Mouse (Mus musculus): Measurements from ENCODE around the gene Basp1.

The Basp1 gene

DNA sequence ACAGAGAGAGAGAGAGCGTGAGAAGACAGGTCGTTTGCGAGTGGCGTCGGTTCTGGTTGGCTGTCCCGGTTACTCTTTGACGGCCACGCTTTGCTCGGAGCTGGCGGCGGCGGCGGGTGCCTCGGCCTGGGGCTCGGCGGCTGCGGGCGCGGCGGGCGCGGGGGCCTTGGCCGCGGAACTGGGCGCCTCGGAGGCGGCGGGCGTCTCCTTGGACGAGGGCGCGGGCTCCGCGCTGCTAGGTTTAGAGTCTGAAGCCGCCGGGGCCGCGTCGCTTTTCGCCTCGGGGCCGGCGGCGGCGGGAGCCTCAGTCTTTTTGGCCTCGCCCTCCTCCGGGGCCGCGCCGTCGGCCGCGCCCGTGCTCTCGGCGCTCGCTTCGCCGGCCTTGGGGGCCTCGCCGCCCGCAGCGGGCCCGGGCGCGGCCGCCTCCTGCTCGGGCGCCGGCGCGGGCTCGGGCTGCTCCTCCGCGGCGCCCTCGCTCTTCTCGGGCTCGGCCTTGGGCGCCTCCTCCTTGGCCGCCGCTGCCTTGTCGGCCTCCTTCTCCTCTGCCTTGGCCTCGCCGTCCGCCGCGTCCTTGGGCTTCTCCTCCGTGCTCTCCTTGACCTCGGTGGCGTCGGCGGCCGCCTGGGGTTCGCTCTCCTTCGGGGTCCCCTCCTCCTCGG, 49.3 kb downstream of the Basp1 start:
- peak; percentile 76 for DNase-seq (ENCODE audit: low spot score)

GRCm38 (mm10) chr15:25363636-25364035, 49.9 kb downstream of the Basp1 start:
- no peak for DNase-seq (ENCODE audit: low spot score)

- DNase-seq (ENCODE audit: low spot score) = no peak
Observed at GRCm38 (mm10) chr15:25360825-25361224, 52.7 kb downstream of the Basp1 start.

DNA sequence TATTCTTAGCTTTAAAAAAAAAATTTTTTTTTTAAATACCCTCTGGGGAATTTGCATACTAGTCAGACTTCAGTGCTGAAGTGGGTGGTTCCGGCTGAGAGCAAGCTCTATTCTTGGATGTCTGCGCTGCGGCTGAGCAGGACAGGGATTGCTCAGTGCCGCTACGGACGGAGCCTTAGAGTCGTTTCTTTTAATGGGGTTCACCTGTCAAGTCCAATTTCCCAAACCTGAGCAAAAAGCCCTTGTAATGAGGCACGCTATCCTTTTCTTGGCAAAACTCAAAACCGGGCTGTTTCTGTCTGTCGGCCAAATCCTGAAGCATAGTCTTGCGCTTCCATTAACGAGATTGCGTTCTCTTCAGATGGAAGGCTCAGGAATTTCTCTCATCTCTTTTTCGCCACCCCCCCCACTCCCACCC, 54.9 kb downstream of the Basp1 start:
- DNase-seq (ENCODE audit: low spot score) = no peak

GRCm38 (mm10) chr15:25355339-25355738, 58.2 kb downstream of the Basp1 start:
- DNase-seq (ENCODE audit: low spot score) = no peak

- no peak for DNase-seq (ENCODE audit: low spot score)
Observed at GRCm38 (mm10) chr15:25354738-25355137, 58.8 kb downstream of the Basp1 start.

DNA sequence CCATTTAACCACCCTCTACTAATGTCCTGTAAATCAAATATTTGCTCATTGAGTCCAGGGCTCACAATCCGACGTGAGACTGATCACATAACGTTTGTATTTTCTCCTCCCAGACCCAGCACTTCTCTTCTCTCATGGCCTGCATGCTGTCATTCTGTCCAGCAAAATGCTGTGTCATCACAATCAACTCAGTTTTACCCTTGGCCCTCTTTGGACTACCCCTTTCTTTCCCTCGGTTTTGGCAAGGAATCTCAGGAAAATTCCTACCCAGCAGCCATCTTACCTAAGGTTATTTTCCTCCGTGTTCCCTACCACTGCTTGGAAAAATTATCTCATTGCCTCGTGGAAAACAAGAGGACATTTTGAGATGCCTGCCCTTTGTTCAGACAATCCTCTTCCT, 60.1 kb downstream of the Basp1 start:
- DNase-seq (ENCODE audit: low spot score) = no peak

DNA sequence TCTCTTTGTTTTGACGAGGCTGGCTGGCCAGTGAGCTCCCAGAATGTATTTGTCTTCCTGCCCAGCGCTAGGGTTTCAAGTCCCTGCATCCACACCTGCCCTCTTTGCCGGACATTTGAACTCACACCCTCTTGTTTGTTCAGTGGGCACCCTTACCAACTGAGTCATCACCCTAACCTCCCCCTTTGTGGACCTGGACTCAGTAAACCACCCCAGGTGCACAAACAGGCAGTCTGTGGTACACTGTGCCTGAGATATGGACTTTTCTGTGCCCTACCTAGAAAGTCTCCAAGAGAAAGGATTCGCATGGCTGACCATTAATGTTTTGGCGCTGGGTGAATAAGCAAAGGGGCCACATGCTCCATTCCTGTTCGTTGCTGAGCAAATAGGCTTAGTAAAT, 70.3 kb downstream of the Basp1 start:
- no peak for DNase-seq (ENCODE audit: low spot score)

- no peak for DNase-seq (ENCODE audit: low spot score)
Observed at GRCm38 (mm10) chr15:25335277-25335676, 78.3 kb downstream of the Basp1 start.

GRCm38 (mm10) chr15:25331877-25332445, 81.6 kb downstream of the Basp1 start:
- no peak for DNase-seq (ENCODE audit: low spot score)

DNA sequence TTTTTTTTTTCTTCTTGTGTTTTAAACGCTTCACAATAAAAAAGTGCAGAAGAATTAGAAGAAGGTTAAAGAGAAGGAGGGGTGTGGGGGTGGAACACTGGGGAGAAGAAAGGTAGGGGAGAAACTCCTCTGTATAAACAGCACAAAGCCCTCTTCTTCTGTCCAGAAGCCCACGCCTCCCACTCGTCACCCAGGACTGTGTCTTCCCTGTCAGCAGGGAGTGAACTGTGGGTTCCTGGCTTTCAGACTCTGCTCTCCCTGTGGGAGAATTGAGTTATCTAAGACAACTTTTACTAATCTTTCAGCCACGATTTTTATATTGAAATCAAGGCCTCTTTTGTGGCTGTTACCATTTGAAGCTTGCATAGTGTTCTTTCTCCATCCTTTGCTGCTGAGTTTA, 82.6 kb downstream of the Basp1 start:
- peak; percentile 63 for DNase-seq (ENCODE audit: low spot score)

DNA sequence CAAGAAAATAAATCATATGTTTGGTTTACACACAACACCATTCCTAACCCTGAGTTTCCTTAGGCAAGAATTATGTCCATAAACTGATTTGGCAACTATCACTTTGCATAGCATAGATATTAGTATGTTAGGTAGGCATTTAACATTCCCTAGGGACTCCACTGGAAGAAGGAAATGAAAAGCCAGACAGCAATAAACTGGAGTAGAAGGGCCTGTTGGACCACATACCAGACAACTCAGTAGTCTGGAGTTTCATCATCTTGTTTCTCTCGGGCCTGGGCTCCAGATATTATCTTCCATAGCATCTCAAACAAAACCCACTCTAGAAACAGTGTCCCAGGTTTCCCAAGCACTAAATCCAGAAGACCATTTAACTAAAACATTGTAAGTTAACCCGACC, 91.0 kb downstream of the Basp1 start:
- DNase-seq (ENCODE audit: low spot score) = no peak

DNA sequence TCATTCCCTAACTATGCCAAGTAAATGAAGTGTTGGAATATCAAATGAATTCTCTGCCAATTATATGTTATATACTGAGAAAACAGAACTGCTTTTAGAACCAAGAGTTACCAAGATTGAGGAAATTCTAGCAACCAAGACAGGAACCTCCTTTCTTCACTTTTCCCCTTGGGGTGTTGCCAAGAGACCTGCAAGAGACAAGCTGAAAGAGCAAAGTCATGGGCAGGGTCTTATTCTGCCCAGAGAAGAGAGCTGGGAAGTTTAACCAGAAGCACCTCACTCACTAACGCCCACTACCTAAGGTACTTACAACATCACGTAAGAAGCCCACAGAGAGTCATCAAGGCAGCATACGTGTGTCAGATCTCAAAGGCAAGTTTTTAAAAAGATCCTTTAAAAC, 91.5 kb downstream of the Basp1 start:
- DNase-seq (ENCODE audit: low spot score) = no peak

DNA sequence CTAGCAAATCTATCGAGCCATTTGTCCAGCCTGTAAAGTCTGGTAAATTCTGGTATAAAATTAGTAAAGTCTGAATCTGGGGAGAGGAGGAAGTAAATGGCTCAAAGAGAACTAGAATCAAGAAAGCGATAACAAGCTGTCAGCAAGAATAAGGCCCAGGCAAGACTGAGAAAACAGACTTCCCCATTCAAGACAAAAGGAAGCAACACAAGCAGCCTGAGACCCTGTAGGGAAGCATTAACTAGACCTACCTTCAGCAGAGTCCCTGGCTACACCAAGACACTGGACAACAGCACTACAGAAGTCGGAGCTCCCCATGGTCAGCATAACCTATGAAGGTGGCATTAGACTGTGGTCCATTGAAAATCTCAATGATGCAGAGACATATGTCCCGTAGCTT, 91.9 kb downstream of the Basp1 start:
- DNase-seq (ENCODE audit: low spot score) = no peak

- DNase-seq (ENCODE audit: low spot score) = no peak
Observed at GRCm38 (mm10) chr15:25314471-25314870, 99.1 kb downstream of the Basp1 start.
